Mouse (Mus musculus): ENCODE measurements at regions not wholly inside any gene's neighbourhood (a gene's known extent, or its start where the extent isn't known, plus 50 kb on each side); places are given as distances from the start of the nearest gene placed in this dataset.

- in situ Hi-C loops (cut with MboI; ENCODE audit: low pct_unique_long_range_greater_than_20kb in 1 of 2, low sequenced_read_pairs in 2 of 2, unreplicated experiment in 1 of 2) = no loop called here
These were observed 613.3 kb upstream of the Arid1b start for GRCm38 (mm10) chr17:4380873-4381272.

DNA sequence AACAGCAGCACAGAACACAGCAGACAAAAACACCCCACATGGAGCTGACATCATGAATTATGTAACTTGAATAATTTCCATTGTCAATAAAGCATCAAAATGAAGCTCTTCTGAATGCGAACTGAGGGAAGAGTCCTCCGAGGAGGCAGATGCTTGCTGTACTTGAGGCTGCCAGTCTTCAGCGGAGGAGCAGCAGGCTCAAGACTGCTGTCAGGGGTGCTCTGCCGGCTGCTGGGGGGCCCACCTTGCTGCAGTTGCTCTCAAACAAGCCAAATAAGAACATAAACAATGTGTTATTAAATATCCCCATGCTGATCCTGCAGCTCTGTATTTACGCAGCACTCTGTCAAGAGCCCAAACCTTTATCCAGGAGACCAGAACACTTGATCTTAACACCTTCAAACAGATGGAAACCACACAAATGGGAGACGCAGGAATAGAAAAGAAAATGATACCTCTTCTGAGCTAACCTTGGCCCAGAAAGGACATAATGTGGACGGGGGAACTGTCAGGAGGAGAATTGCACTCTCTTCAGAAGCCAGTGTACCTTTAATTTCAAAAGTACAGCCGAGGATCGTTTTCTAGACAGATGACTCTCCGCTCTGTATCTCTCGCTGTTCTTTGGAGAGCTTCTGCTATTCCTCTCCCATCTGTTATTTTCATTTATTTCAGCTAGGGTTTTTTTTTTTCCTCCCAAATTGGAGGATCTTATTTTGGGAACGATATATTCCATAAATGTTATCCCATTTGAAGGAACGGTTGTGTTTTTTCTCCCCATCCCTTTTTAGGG lies 612.0 kb upstream of the Arid1b start:
- in situ Hi-C loops (cut with MboI; ENCODE audit: low pct_unique_long_range_greater_than_20kb in 1 of 2, low sequenced_read_pairs in 2 of 2, unreplicated experiment in 1 of 2) = no loop called here

- in situ Hi-C loops (cut with MboI; ENCODE audit: low pct_unique_long_range_greater_than_20kb in 1 of 2, low sequenced_read_pairs in 2 of 2, unreplicated experiment in 1 of 2) = no loop called here
These were observed 611.4 kb upstream of the Arid1b start for GRCm38 (mm10) chr17:4382716-4383115.

DNA sequence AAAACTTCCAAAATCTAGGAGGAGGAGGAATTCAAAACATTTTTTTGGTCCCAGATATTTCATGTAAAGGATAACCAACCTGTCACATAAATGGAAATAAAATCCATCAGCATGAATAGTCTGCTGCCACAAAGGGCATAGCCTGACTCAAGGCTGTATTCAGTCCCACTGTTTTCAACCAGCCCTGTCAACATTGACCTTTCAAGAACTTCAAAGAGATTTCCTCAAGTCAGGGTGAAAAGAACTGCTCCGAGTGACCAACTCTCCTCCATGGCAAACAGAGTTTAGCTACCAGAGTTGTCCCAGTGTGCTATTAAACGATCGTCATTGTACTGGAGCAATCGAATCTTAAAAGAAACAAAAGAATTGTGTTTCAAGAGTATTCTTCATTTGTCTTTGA lies 606.5 kb upstream of the Arid1b start:
- in situ Hi-C loops (cut with MboI; ENCODE audit: low pct_unique_long_range_greater_than_20kb in 1 of 2, low sequenced_read_pairs in 2 of 2, unreplicated experiment in 1 of 2) = no loop called here

DNA sequence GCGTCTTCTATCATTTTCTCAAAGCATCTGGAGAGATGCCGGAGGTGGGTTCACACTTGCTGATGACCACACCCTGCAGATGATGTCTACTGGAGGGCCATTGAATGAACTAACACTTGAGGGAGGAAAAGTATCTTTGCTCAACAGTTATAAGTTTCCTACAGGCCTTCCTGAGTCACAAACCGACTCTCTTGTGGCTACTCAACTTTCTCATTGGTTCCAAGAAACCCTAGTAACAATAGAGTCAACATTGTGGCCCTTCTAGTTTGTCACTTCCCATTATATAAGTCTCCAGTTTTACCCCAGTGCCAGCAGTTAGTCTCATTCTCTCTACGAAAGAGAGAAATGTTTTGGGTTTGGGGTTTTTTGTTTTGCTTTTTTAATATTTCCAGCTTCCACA lies 604.1 kb upstream of the Arid1b start:
- in situ Hi-C loops (cut with MboI; ENCODE audit: low pct_unique_long_range_greater_than_20kb in 1 of 2, low sequenced_read_pairs in 2 of 2, unreplicated experiment in 1 of 2) = no loop called here

DNA sequence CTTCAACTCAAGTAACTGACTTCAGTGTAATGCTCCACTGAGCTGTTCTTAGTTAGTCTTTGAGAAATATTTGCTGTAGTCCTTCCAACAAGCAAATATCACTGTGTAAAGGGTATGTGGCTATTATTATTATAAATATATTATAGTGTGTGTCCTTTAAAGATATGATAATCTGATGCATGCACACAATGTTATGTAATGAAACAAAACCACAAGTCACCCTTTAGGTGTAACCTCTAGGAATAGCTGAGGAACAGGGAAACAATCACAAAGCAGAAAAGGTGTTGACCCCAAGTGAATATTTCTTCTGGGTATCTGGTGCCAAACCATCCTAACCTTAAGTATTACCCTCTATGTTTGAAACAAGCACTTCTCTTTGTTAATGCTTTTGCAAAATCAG lies 603.6 kb upstream of the Arid1b start:
- in situ Hi-C loops (cut with MboI; ENCODE audit: low pct_unique_long_range_greater_than_20kb in 1 of 2, low sequenced_read_pairs in 2 of 2, unreplicated experiment in 1 of 2) = no loop called here

GRCm38 (mm10) chr17:4391210-4391609 lies 602.9 kb upstream of the Arid1b start:
- in situ Hi-C loops (cut with MboI; ENCODE audit: low pct_unique_long_range_greater_than_20kb in 1 of 2, low sequenced_read_pairs in 2 of 2, unreplicated experiment in 1 of 2) = no loop called here

DNA sequence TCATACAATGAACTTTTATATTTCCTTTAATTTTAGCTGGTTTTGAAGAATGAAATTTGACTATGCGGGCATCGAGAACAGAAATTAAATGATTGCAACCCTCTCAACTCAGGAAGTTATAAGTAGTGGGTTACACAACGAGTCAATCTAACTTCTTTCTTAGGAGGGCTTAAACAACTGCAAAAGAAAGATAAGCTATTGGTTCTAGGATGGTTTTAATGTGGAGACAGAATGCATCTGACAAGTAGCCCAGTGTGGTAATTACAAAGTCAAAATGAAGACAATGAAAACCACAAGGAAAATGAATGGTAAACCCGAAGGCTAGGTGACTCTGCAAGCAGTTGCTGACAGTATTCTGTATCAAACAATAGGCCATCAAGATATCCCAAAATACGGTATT lies 598.0 kb upstream of the Arid1b start:
- in situ Hi-C loops (cut with MboI; ENCODE audit: low pct_unique_long_range_greater_than_20kb in 1 of 2, low sequenced_read_pairs in 2 of 2, unreplicated experiment in 1 of 2) = no loop called here

DNA sequence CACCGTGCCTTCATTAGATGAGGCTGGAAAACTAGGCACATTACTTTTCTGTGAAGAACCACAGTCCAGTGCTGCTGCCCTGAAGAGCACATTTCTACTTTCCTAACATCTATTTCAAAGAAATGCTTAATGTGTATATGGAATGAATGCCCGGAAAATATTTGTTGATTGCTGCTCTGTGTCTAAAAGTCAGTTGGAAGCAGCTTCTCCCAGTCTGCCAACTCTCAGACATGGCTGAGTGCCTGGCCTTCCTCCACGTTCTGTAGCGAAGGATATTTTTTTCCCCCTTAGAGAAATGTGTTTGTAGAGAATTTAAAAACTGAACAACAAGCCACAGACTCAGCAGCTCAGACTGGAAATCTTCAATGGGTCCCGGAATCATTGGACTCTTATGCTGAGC lies 576.4 kb upstream of the Arid1b start:
- in situ Hi-C loops (cut with MboI; ENCODE audit: low pct_unique_long_range_greater_than_20kb in 1 of 2, low sequenced_read_pairs in 2 of 2, unreplicated experiment in 1 of 2) = no loop called here

DNA sequence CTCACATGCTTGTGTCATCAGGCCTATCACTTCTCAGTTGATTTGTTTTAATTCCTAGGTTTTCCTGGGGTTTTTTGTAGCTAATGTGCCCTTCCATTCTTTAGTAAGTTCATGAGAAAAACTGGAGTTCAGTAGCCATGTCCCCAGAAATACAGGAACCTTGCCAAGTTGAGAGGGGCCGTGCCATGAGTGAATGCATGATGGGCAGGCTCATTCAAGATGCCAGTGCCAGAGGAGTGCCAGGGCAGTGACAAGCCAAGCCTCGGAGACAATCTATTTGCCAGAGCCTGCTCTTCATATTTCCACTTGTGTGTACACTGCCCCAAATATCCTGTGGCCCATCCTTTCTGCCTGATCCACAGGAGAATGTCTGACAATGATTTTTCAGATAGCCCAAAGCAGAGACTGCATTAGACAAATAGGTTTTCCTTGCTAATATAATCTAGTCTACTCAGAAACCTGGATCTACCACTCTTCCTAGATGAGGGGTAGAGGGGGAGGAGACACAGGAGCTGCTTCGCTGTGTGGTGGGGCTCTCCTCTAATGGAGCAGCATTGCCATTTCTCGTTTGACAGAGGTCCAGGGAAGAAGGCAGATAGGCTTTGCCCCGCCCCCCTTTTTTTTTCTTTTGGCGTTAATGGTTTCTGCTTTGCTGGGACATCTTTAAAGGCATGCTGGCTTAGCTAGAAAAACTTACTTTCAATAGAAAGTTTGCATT lies 569.5 kb upstream of the Arid1b start:
- in situ Hi-C loops (cut with MboI; ENCODE audit: low pct_unique_long_range_greater_than_20kb in 1 of 2, low sequenced_read_pairs in 2 of 2, unreplicated experiment in 1 of 2) = no loop called here

GRCm38 (mm10) chr17:4425342-4425741 lies 568.8 kb upstream of the Arid1b start:
- in situ Hi-C loops (cut with MboI; ENCODE audit: low pct_unique_long_range_greater_than_20kb in 1 of 2, low sequenced_read_pairs in 2 of 2, unreplicated experiment in 1 of 2) = no loop called here

DNA sequence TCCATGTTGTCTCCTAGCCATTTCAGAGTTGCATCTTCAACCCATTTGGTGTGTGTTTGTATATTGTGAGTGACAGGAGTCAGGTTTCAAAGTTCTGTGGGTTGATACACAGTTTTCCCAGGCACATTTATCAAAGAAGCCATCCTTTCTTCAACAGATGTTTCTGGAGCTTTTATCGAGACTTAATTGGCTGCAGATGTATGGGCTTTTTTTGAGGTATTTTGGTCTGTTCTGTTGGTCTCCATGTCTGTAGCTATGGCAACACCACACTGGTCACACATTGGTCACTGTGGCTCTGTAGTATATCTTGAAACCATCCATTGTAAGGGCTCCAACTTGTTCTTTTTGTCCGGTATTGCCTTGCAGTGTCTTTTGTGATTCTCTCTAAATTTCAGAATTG lies 565.1 kb upstream of the Arid1b start:
- in situ Hi-C loops (cut with MboI; ENCODE audit: low pct_unique_long_range_greater_than_20kb in 1 of 2, low sequenced_read_pairs in 2 of 2, unreplicated experiment in 1 of 2) = no loop called here

- in situ Hi-C loops (cut with MboI; ENCODE audit: low pct_unique_long_range_greater_than_20kb in 1 of 2, low sequenced_read_pairs in 2 of 2, unreplicated experiment in 1 of 2) = no loop called here
These were observed 548.5 kb upstream of the Arid1b start for GRCm38 (mm10) chr17:4445606-4446005.

DNA sequence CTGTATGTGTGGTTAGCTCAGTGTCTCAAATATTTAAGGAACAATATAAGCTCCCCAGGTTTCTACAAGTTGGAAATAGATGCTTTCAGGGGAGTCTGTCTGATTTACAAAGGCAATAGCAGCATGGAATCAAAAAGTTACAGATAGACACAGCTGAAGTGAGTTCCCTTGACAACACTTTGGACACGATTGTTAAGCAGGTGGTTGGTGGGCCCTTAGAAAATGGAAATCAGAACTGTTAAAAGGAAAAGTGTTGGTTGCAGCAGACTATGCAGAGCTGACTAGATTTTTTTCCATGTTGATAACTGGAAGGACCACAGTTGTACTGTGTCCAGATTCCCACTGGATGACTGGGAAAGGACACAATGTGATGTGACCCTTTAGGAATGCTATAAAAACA lies 536.6 kb upstream of the Arid1b start:
- in situ Hi-C loops (cut with MboI; ENCODE audit: low pct_unique_long_range_greater_than_20kb in 1 of 2, low sequenced_read_pairs in 2 of 2, unreplicated experiment in 1 of 2) = no loop called here

DNA sequence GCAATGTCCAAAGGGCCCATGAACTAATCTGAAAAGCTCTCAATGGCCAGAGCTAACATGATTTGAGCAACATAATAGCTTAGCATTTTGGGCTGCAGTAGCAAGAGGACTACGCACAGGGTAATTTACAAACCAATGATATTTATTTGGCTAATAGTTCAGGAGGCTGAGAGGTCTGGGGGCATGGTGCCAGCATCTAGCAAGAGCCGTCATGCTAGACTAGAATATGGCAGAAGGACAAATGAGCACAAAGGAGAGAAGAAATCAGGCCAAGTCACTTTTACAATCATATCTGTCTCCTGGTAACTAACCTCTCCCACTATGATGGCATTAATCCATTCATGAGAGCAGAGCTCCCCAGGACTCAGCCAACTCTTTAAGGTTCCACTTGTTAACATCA lies 532.6 kb upstream of the Arid1b start:
- in situ Hi-C loops (cut with MboI; ENCODE audit: low pct_unique_long_range_greater_than_20kb in 1 of 2, low sequenced_read_pairs in 2 of 2, unreplicated experiment in 1 of 2) = no loop called here

DNA sequence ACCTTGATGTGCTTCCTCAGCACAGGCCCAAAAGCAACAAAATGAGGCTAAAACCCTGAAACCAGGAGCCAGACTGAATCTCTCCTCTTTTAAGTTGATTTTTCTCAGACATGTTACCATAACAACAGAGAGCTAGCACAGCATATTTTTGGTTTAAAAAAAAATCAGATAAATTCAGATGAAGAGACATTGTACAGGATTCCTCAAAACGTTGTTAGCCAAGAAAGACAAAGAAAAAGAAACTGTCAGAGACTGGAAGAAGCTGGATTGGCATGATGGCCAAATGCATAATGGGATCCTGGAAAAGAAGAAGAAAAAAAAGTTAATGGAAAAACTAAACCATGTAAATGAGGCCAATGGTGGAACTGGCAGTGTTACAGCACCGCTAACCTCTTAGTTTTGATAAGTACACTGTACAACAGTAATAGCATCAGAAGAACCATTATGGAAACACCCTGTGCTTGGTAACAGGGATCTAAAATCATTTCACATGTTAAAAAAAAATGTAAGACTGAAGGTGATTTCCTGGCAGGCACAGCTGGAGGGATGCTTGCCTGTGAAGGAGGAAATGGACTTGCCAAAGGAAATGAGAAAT lies 529.7 kb upstream of the Arid1b start:
- in situ Hi-C loops (cut with MboI; ENCODE audit: low pct_unique_long_range_greater_than_20kb in 1 of 2, low sequenced_read_pairs in 2 of 2, unreplicated experiment in 1 of 2) = no loop called here

GRCm38 (mm10) chr17:4465741-4466140 lies 528.4 kb upstream of the Arid1b start:
- in situ Hi-C loops (cut with MboI; ENCODE audit: low pct_unique_long_range_greater_than_20kb in 1 of 2, low sequenced_read_pairs in 2 of 2, unreplicated experiment in 1 of 2) = no loop called here

DNA sequence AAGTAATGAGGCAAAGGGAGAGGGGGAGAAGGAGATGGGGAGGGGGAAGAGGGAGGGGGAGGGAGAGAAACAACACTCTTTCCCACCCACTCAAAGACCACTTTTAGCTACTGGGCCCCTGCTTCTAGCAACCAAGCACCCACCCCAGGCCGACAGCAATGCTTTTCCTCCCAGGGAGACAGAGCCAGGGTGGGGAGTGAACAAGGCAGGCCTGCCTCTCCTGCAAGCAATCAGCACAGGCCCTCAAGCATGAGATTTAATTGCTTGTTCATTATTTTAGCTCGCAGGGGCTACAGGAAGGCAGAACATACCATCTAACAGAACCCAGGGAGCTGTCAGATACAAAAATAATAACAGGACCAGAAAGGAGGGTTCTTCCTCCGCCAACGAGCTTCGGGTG lies 521.7 kb upstream of the Arid1b start:
- in situ Hi-C loops (cut with MboI; ENCODE audit: low pct_unique_long_range_greater_than_20kb in 1 of 2, low sequenced_read_pairs in 2 of 2, unreplicated experiment in 1 of 2) = no loop called here

DNA sequence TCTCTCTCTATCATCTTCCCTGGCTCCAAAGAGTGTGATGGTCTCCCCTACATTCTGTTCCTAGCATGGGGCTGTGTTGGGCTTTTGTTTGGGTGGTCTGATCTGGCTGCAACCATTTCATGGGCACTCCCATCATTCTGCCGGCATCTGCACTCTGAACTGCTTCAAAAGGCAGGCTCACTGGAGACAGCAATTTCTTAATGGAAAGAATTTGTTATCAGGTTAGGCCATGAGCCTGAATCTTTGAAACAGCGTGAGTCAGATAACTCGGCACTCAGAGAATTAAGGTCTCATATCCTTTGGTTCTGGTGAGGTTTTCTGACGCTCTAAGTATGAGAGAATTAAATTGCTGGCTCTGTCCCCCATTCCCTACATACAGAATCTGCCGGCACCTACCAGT lies 519.8 kb upstream of the Arid1b start:
- in situ Hi-C loops (cut with MboI; ENCODE audit: low pct_unique_long_range_greater_than_20kb in 1 of 2, low sequenced_read_pairs in 2 of 2, unreplicated experiment in 1 of 2) = no loop called here

- in situ Hi-C loops (cut with MboI; ENCODE audit: low pct_unique_long_range_greater_than_20kb in 1 of 2, low sequenced_read_pairs in 2 of 2, unreplicated experiment in 1 of 2) = no loop called here
These were observed 518.5 kb upstream of the Arid1b start for GRCm38 (mm10) chr17:4475665-4476064.

All from mouse embryonic stem cell (cell line).